Mouse (Mus musculus): ENCODE data around the gene Gm826. TPM values are rescaled to one million over a fixed set of nuclear protein-coding genes. Genes with fewer than 3 reads are reported as not detected.

Gene Gm826
- polyA plus RNA-seq, 1 experiment, result not detected

DNA sequence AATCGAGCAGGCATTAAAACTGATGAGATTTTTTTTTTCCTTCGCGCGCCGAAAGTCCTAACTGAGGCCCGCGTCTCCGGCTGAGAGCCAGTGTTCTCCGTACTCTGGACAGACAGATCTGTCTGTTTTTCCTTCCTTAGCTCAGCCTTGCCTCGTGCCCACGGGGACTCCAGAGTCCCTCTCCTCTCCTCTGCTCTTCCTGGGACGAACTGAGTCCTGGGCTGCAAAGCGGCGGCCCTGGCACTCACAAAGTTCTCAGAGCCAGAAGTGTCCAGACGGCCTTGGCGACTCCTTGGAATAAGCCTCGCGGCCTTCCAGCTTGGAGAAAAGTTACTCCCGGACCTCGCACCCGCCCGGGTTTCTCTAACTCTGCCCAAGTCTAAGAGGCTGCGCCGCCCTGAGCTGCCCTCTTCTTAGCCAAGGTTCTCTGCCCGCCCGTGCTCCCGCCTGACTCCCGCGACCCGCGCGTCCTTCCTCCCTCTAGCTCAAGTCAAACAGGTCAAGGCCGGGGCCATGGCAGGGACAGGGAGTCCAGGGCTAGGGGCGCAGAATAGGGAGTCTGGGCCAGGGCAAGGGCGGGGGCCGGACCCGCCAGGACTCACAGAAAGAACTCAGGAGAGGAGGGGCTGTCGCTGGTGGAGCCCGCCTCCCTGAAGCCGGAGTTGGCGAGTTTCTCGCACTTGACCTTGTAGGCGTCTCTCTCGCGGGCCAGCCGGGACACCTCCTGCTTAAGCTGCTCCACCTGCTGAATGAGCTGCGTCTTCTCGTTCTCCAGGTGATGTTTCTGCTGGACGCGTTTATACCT lies 31.3 kb upstream of the Gm826 start:
- DNase-seq (ENCODE audit: low read depth), result peak; percentile 34
- no peak for TF ChIP-seq CTCF (IDR thresholded peaks at IDR 0.05; ENCODE audit: borderline replicate concordance, extremely low read depth, insufficient read depth, insufficient read length)
- TF ChIP-seq POLR2A (IDR thresholded peaks at IDR 0.05; ENCODE audit: borderline replicate concordance, extremely low read depth, insufficient read depth, insufficient read length, poor library complexity, severe bottlenecking), result no peak

DNA sequence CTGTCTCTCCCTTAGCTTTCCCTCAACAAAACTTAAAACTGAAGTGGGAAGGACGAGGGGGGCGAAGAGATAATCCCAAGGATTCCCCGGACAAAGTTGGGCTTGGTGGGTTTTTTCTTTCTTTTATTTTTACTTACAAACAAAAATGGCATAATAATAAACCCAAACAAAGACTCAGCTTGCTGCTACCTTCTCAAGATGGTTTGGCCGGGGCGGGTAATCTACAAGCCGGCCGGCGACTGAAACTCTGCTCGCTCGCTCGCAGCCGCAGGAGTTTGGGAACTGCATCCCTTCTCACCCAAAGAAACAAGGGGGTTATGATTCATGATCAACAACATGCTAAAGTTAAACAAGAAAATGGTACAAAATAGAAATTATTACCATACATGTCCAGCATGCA lies 30.7 kb upstream of the Gm826 start:
- TF ChIP-seq CTCF (IDR thresholded peaks at IDR 0.05; ENCODE audit: borderline replicate concordance, extremely low read depth, insufficient read depth, insufficient read length) (no peak), POLR2A (IDR thresholded peaks at IDR 0.05; ENCODE audit: borderline replicate concordance, extremely low read depth, insufficient read depth, insufficient read length, poor library complexity, severe bottlenecking) (no peak)
- peak; percentile 54 for DNase-seq (ENCODE audit: low read depth)

DNA sequence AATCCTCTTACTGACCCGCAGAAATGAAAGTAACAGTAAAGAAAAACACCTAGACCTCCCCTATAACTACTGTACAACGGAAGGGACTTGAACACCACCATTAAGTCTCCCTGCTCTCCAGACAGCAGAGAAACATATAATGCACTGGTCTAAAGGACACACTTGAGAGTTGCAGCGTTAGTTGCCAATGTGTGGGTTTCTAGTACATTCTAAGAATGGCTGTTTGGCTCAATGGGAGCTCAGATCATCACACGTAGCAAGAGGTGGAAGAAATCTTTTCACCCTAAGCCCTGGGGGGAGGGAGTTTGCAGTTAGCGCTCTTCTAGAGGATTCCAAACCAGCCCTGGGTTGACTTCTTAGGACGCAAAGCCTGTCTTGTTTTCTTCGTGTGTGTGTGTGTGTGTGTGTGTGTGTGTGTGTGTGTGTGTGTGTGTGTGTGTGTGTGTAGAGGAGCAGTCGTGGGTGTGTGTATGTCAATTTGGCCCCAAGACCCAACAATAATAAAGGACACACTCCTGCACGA lies 30.2 kb upstream of the Gm826 start:
- TF ChIP-seq CTCF (IDR thresholded peaks at IDR 0.05; ENCODE audit: borderline replicate concordance, extremely low read depth, insufficient read depth, insufficient read length) (no peak), POLR2A (IDR thresholded peaks at IDR 0.05; ENCODE audit: borderline replicate concordance, extremely low read depth, insufficient read depth, insufficient read length, poor library complexity, severe bottlenecking) (no peak)
- peak; percentile 52 for DNase-seq (ENCODE audit: low read depth)

DNA sequence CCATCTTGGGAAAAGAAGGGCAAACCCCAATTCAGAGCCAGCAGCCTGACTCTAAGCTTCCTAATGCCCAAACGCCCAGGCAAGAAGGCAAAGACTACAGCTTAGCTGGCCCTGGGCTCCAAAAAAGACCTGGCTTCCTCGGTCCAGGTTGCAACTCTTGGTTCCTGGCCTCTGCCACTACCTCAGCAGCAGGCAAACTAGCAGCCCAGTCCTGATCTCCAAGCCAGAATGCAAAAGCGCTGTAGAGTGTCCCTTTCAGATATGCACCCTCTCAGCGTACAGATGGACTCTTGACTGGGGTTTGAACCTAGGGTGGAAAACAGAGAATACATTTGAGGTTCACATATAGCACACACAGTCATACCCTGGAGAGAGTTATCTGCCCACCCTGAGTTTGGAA lies 29.2 kb upstream of the Gm826 start:
- no peak for TF ChIP-seq POLR2A (IDR thresholded peaks at IDR 0.05; ENCODE audit: borderline replicate concordance, extremely low read depth, insufficient read depth, insufficient read length, poor library complexity, severe bottlenecking)
- no peak for DNase-seq (ENCODE audit: low read depth)

DNA sequence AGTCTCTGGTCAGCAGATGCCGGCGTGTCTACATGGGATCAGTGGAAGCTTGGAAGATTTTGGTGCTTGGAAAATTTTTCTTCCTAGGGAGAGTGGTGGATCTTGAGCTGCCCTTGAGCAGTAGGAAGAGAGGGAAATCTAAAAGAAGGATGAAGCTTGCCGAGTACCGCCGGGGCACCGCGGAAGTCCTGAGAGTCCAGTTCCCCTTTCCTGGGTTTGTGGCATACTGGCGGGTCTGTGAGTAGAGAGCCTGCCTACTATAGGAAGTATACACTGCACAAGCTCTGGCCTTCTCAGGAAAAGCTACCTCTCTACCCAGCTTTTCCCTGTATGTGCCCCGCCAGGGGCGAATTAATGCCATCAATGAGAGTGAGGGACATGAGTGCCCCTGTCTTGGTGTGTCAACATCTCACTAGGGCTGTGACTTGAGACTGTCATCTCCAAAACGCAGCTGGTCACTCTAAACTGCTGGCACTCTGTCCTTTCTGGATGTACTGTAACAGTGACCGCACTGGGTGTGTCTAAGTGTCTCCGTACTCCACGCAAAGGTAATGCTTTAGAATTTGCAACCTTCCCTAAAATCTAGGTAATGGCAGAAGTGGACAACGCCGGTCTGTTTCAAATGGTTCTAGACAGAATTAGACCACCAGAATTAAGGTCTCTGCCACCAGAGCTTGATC lies 27.6 kb upstream of the Gm826 start:
- TF ChIP-seq POLR2A (IDR thresholded peaks at IDR 0.05; ENCODE audit: borderline replicate concordance, extremely low read depth, insufficient read depth, insufficient read length, poor library complexity, severe bottlenecking), result no peak
- TF ChIP-seq CTCF (IDR thresholded peaks at IDR 0.05; ENCODE audit: borderline replicate concordance, extremely low read depth, insufficient read depth, insufficient read length), result no peak

DNA sequence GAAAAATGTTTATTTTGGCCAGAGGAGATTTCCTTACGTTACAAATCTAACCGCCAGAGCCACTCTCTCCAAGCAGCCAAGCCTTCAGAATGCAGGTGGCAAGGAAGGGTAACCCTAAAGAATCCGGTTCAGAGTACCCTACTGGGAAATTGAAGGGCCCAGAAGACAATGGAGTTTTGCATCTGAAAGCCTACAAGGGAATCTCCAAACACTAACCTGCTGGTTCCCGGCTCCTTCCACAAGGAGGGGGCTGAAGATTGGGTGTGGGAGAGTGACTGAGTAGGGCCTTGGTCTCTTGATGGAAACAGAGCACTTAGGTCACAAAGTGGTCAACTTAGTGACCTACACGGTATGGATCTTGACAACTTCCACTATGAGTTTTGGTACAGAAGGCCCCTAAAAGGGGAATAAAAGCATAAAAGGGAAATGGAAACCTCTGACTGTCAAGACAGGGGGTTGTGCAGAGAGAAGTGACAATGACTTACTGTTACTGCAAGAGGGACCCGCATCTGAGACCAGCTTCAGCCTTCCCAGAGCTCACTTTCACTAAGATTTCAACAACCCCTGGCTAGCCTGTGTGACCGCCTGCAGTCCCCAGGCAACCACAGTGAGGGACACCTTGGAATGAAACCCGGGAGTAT lies 26.4 kb upstream of the Gm826 start:
- no peak for DNase-seq (ENCODE audit: low read depth)
- TF ChIP-seq CTCF (IDR thresholded peaks at IDR 0.05; ENCODE audit: borderline replicate concordance, extremely low read depth, insufficient read depth, insufficient read length), result no peak
- no peak for TF ChIP-seq POLR2A (IDR thresholded peaks at IDR 0.05; ENCODE audit: borderline replicate concordance, extremely low read depth, insufficient read depth, insufficient read length, poor library complexity, severe bottlenecking)

More for the DNA sequence above, 27.6 kb upstream of the Gm826 start:
- DNase-seq (ENCODE audit: low read depth), result no peak

DNA sequence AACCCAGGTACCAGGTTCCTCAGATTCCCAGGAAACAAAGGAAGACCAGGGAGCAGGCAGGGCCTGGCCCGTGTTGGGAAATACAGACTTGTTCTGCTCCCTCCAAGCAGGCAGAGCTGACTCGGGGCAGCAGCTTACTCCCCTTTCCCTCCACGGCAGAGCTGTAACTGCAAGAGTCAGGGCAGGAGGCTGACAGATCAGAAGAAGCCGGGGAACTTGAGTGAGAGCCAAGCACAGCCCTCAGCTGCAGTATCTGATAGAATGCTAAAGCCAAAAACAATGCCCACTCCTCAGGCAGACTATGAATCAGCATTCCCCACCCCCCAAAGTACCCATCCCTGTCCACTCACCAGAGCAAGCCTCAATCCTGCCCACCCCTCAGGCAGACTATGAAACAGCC lies 24.9 kb upstream of the Gm826 start:
- DNase-seq (ENCODE audit: low read depth), result peak; percentile 53
- TF ChIP-seq CTCF (IDR thresholded peaks at IDR 0.05; ENCODE audit: borderline replicate concordance, extremely low read depth, insufficient read depth, insufficient read length) (no peak), POLR2A (IDR thresholded peaks at IDR 0.05; ENCODE audit: borderline replicate concordance, extremely low read depth, insufficient read depth, insufficient read length, poor library complexity, severe bottlenecking) (no peak)

DNA sequence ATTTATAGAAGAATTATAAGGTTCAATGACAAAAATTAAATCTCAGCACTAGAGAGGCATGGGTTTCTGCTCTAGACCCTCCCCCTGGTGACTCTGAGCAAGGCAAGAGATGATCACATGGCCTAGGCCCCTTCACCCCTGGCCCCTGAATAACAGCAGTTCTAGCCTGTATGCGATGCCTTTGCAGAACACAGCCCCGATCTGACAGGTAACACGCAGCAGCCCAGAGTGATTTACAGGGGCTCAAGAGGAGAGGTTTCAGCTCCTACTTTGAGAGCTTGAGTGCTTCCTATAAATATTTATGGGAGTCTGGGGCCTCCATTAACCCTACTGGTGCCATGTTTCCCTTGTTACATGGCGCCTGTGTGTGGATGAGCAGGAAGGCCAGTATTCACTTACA lies 23.5 kb upstream of the Gm826 start:
- no peak for TF ChIP-seq CTCF (IDR thresholded peaks at IDR 0.05; ENCODE audit: borderline replicate concordance, extremely low read depth, insufficient read depth, insufficient read length)
- TF ChIP-seq POLR2A (IDR thresholded peaks at IDR 0.05; ENCODE audit: borderline replicate concordance, extremely low read depth, insufficient read depth, insufficient read length, poor library complexity, severe bottlenecking), result no peak
- peak; percentile 40 for DNase-seq (ENCODE audit: low read depth)

DNA sequence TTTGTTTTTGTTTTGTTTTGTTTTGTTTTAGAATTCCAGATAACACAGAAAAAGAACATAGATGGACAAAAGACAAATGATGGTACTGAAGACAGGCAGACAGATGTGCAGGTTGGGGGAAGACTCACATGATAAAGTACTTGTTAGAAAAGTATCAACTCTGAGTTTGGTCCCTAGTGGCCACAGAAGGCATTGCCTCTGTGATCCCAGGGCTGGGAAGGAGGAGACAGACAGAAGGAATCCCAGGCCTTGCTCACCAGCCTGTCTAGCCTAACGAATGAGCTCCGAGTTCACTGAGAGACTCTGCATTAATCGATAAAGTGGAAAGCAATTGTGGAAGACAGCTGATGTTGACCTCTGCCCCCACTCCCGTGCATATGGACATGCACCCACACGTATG lies 22.2 kb upstream of the Gm826 start:
- DNase-seq (ENCODE audit: low read depth), result no peak
- TF ChIP-seq POLR2A (IDR thresholded peaks at IDR 0.05; ENCODE audit: borderline replicate concordance, extremely low read depth, insufficient read depth, insufficient read length, poor library complexity, severe bottlenecking), result no peak
- peak; percentile 58; the same call in 1 of the 2 replicates for TF ChIP-seq CTCF (IDR thresholded peaks at IDR 0.05; ENCODE audit: borderline replicate concordance, extremely low read depth, insufficient read depth, insufficient read length)

DNA sequence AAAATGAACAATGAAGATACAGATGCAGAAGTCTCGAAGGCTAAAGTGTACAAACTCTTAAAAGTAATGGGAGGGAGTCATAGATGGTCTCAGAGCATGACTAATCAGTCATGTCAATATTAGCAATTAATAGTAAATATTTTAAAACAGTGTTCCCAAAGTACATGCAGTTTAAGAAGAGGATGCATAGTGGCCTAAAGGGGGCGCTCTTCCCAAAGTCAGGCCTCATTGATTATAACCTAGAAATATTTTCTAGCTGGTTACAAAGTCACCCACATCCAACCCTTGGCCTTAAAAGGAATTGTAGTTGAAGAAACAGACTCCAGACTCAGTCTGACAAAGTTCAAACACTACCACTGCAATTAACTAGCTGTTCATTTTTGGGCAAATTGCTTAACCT lies 20.4 kb upstream of the Gm826 start:
- no peak for DNase-seq (ENCODE audit: low read depth)
- TF ChIP-seq CTCF (IDR thresholded peaks at IDR 0.05; ENCODE audit: borderline replicate concordance, extremely low read depth, insufficient read depth, insufficient read length), result no peak
- TF ChIP-seq POLR2A (IDR thresholded peaks at IDR 0.05; ENCODE audit: borderline replicate concordance, extremely low read depth, insufficient read depth, insufficient read length, poor library complexity, severe bottlenecking), result no peak

DNA sequence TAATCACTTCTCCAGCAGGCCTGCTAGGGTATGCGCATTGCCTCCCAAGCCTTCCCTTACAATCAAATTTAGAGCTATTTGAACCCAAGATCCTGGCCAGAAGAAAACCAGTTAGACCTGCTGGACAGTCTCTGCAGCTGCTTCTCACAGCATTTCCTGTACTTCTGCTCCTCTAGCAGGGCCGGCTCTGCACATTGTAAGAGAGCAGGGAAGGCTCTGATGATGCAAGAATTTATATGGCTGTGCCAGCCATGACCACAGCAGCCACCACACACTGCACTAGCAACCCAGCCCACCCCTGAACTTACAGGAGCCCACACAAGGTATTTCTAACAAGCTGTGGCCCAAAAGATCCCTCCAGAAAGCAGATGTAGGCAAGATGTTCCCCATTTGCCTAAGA lies 19.6 kb upstream of the Gm826 start:
- no peak for DNase-seq (ENCODE audit: low read depth)
- TF ChIP-seq POLR2A (IDR thresholded peaks at IDR 0.05; ENCODE audit: borderline replicate concordance, extremely low read depth, insufficient read depth, insufficient read length, poor library complexity, severe bottlenecking) (no peak), CTCF (IDR thresholded peaks at IDR 0.05; ENCODE audit: borderline replicate concordance, extremely low read depth, insufficient read depth, insufficient read length) (no peak)
